Mouse (Mus musculus): ENCODE data around the gene Tkt.
A peak's percentile ranks its signal among the peaks of the same experiment; 100 is the strongest.

Gene Tkt

DNA sequence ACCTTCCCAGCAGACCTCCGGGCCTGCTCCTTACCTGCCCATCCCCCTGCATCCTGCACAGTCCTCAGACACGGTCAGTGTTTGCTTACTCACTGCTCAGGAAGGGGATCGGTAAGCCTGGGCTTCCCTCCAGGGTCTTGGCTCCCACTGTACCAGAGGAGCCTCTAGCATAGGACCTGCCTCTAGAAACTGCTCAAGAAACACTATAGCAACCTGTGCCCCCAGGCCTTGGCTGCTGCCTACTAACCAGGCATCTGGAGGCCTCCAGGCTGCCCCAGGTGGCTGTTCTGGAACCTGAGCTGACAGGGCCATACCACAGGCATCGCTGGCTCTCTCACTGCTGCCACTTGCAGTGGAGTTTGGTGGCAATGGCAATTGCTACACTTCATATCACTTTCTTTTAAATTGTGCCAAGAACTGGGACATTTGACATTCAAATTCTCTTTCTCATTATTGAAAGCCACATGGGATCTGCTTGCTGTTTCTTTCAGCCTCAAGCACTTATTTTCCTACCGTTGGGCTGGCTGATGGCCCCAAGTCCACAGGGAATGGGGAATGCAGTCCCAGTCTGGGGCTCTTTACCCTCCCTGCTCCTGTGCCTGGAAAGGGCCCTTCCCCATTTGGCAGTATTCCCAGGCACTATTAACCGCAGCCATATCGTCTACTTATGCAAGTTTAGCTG, 38.8 kb downstream of the Tkt start:
- DNase-seq, result no peak

DNA sequence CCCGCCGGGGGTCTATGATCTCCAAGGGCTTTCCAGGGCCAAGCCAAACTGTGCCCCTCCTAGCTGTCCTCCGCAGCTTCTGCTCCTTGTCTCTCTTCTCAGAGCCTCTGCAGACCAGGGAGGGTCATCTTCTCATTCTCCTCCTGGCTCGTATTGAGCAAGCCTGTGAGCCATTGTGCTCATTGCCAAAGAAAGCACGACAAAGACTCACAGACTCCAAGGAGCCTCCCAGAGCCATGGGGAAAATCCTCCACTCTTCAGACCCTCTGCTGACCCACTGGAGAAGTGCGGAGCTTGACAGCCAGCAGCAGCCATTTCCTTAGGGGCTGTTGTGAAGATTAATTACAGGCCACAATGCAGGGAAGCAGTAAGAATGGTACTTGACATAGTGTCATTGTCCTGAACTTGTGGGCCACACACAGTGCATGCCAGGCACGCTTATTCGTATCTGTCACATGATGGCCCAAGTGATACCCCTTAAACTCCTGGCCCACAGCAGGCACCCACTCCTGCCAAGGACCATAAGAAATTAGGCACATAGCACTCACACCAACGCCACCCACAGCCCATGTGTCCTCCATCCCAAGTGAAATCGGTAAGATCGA, 42.0 kb downstream of the Tkt start:
- no peak for DNase-seq

DNA sequence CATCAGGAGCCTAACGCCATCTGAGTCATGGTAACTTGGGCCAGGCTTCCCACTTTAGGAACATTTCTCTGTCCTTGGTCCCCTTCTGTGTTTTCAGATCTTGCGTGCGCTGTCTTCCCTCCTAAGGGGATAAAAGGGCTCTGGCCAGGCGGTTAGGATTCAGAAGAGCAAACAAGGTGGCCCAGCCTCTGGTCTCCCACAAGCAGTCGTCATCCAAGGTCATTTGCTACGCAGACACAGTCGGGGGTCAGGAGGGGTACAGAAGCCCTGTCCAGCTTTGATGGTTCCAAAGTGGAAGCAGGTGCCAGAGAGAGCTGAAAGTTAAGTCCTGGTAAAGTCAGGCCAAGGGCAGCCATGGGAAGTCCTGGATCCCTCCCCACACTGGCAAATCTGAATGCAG, 42.8 kb downstream of the Tkt start:
- no peak for DNase-seq

DNA sequence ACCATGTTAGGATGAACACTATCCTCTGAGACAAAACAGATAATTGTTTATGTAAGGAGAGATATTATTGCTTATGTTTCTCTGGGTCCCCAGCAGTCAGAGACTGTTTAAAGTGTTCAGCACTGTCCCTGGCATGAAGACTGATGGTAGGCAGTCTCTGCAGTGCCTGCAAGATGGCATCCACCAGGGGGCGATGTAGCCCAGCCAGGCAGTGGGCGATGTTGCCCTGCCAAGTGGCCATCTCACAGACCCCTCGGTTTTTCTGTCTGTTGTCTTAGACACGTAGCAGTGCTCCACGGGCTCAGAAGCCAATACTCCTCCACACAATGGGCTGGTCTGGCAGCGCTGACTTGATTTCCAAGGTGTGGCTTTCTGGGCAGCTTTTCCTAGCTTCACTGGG, 43.3 kb downstream of the Tkt start:
- DNase-seq, result peak; percentile 76 to 80

DNA sequence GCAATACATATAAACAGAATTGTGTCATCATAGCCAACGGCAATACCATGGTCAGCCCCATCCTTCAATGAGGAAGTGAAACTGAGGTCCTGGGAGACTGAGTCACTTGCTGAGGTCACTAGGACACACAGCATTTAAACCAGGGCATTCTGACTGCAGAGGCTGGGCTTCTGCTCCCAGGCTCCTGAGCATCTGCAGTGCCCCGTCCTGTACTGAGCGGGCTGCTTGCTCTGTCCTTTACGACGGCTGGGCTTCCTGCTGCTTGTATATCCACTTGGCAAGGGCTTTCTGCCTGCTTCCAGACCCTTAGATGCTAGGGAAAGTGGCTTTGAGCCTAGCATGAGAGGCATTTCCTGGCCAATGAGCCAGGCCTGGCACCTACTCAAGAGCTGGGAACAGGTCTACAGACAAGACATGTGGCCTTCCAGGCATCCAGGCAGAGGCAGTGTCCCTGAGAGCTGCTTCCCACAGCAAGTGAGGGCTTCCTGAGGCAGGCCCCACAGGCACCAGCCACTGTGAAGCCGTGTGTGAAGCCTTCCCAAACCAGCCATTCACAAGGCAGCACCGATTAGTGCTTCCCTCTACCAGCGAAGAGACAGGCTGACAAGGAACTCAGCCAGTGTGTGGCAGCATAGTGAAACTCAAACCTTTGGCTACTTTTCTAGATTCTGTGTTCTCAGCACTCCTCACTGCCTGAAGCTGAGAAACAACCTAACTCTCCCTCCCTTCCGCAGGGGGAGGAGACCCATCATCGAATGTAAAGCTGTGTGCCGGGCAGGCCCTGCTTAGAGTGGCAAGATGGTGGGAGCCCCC, 45.3 kb downstream of the Tkt start:
- peak; percentile 62 to 63 for DNase-seq

DNA sequence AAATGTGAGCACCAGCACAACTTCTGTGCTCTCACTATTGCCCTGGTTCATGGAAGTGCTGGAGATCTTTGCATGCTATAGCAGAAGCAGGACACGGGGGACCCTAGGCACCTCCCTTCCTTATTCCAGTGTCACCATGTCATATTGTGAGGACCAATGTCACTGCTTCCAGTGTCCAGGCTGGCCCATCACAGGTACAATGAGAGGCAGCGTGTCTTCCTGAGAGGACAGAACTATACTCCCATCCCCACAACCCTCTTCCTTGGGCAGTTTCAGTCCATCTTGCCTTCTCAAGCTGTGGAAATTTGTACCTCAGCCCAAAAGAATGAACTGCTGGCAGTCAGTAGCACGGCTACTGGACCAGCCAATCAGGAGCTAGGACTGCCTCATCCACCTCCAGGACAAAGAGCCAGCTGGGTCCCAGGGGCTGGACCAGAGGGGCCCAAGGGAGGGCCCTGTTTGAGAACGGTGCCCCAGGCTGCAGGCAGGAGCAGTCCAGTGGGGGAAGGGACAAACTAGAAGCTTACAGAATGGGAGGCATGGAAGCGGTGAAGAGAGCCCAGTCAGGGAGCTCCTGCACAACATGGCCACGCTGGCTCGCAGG, 46.0 kb downstream of the Tkt start:
- no peak for DNase-seq

DNA sequence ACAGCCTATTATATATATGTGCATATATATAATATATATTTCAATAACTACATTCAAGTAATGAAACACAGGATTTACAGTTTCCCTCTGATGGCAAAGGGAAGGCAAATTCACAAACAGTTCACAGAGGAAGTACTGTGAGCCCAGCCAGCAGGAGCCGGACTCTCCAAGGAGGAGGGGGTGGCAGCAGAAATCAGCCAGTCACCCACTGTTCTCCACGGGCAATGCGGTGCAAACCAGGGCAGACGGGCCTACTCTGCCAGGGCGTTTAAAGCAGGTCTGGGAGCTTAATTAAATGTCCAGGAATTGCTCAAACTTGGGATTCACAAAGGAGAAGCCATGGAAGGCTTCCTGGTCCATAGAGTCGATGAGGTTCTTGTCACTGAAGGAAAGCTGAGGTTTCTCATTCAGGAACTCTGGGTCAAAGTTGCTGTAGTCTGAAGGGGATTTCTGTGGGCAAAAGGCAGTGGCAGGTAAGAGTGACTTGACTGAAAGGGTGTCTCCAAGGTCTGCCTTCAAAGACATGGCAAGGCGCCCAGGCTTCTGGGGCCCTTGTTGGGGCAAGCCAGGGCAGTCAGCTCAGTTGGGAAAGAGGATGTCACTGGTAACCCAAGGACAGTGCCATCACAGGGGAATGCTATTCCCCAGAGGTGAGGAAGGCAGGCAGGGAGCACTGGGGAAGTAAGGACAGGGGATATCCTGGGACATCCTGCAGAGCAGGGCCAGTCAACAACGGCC, 47.6 kb downstream of the Tkt start:
- DNase-seq, result no peak

DNA sequence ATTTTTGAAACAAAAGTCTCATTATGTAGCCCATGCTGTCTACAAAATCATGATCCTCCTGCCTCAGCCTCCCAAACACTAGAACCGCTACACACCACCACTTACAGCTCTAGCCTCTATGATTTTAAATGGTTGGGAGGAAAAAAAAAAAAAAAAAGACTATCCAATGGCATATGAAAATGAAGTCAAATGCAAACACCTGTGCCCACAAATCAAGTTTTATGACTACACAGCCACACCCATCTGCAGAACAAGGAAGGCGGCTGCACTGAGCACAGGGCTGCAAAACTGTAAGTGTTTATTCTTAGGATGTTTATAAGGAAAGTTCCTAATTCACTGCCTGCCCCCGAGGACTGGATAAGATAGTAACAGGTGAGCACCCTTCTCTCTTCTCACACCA, 48.2 kb downstream of the Tkt start:
- DNase-seq, result no peak

DNA sequence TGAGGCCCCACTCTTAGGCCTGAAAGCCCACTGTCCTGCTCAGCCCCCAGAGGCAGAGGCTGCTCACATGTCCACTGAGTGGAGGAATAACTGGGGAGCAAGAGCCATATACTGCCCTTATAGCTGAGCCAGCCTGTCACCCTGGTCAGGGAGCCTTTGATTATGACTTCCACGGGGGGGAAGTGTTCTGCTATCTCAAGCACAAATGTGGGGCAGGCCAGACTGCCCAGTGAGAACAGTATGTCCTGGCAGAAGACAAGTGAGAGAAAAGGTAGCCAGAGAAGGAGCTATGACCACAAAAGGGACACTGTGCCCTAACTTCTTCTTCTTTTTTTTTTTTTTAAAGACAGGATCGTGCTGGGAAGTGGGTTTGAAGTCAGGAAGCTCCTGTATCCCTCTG, 49.0 kb downstream of the Tkt start:
- no peak for DNase-seq

DNA sequence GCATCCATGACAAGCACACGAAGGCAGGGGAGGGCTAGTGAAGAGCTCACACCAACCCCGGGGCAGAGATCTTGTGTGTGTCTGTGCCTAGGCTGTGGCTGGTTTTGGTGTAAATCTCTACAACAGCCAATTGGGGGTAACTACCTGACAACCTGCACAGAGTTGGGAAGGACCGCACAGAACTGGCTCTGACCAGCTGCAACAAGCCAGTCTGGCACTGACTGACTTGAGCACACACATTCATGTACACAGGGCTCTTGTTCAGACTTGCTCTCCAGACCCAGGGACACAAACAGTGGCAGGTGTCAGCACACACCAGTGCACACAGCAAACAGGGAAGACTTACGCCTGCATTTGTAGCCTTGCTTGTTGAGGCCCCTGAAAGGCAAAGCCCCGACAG, 58.7 kb downstream of the Tkt start:
- no peak for DNase-seq

DNA sequence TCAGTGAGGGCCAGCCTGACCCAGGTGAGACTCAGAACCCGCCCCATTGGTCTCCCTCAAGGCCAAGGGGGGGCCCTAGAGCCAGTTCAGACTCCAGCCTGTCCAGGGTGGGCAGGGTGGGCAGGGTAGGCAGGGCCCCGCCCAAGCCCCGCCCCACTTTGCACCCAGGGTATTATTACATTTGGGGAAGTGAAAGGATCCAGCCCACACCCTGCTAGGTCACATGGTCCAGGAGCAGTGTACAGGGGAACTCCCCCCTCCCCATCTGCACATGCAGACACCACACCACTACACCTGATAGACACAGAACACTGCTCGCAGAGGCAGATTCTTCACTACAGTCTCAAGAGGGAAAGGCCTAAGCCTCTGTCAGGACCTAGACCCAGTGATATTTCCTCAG, 59.5 kb downstream of the Tkt start:
- no peak for DNase-seq

DNA sequence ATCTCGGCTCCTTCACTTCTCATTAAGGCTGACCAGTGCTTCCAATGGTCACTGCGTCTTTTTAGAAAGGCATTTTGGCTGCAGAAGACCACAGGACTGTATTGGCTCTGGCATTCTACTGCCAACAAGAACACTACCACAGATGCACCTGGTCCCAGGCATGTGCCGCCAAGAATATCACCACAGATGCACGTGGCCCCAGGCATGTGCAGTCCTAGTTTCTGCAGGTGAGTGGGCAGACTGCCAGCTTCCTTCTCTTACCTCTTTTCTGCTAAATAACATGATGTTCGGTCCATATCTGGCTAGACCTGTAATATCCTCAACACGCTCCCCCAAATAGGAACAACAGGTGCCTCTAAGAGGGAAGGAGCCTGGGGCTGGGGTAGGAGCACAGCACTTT, 60.0 kb downstream of the Tkt start:
- peak; percentile 30 to 39 for DNase-seq

DNA sequence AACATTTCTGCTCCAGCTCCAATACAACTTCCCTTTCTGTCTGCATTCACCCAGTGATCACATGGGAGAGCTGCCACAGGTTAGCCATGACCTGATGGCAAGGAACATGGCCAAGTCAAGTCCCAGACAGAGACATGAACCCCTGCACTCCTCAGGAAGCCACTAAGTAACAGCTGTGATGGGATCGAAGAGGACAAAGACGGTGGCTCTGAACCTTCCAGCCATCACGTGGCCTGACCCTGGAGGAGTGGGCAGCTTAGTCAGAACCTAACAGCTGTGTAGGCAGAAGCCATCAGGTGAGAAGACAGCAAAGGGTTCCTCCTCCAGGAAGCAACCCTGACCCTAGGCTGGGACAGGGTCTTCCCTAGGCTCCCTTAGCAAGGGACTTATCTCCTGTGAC, 61.3 kb downstream of the Tkt start:
- no peak for DNase-seq

DNA sequence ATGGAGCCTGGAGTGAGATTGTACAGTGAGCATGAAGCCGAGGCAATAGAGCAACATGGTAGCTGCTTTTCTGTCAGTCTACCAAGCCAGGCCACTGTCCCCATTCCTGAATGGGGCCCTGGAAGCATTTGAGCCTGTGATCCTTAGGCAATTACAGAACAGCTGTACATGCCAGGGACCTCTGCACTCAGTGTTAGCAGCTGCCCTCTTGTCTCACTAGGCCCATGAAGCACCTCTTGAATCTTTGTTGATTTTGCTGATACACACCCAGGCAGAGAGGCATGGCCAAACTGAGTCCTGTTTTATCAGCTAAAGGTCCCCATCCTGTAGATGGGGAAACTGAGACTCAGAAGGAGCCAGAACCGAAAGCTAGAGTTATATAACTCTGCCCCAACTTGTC, 62.1 kb downstream of the Tkt start:
- no peak for DNase-seq

DNA sequence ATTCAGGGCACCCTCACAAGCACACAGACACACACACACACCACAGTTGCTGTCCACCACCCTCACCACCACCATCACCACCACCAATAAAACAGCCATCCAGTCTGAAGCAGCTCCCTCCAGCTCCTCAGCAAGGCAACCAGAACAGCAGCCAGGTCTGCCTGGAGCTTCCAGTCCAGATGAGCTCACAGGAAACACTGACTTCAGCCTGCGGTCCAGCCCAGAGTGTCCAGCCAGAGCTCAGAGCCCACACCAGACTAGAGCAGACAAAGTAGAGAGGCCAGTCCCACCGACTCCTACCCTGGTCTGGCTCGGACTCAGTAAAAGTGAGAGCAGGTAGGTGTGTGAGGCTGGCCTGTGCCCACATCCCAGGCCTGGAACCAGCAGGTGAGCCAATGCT, 62.8 kb downstream of the Tkt start:
- no peak for DNase-seq

DNA sequence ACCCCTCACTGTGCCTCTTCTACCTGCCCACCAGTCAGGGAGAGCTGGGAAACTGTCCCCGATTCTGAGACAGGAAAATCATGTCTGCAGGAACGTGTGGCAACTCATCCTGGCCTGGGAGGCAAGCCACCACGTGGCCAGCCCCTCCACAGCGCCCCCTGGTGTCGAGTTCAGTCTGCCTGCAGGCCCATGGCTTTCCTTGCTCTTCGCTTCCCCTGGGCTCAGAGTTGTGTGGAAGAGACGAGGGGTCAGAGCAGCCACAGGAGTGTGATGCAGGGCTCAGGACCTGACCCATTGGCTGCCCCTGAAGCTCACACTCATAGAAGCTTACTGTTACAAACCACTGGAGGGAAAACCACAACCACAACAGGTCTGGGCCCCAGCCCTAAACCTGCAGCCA, 64.4 kb downstream of the Tkt start:
- peak; percentile 64 to 74 for DNase-seq

DNA sequence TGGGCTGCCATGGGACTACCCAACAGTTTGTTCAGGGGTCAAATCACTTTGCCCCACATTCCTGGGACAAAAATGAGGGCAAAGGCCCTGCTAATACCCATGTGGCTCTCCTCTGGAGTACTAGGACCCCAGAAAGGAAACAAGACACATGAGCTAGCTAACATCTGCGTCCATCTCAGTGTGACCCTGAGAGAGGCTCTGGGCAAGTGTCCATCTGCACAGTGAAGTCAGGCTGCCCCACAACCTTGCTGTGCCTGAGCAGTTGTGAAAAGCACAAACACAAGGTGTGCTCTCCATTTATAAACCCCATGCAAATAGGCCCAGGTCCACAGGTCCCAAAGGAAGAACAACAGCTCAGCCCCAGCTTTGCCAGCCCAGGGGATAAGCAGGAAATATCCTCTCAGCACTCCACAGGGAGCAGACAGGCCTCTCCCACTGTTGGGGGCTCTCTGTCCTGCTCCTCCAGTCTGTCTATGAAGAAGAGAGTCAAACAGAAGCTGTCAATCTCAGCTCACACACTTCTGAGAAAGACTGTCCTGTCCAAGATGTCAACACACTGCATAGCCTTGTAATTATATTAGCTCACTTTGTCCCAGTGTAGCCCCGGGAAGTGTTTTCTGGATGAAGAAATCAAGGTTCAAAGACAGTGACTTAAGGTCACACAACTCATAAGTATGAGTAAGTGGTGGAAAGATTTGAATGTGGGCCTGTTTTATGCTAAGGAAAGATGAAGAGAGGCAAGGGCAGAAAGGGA, 65.0 kb downstream of the Tkt start:
- no peak for DNase-seq

DNA sequence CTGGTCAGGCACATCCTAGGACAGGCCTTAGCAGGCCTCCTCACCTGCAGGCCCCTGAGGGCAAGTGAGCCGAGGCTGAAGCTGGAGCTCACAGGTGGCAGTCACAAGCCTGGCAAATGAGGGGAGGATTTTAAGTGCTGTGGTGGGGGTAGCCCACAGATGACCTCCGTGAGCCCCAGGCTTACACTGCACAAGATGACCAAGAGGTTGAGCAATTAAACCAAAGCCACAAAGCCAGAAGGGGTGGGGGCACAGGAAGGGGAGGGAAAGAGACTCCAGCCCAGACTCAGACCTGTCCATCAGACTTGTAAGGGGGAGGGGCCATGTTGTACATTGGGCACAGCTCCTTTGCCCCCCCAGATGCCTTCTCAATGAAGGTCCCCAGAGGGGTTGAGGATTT, 68.6 kb downstream of the Tkt start:
- DNase-seq, result no peak

DNA sequence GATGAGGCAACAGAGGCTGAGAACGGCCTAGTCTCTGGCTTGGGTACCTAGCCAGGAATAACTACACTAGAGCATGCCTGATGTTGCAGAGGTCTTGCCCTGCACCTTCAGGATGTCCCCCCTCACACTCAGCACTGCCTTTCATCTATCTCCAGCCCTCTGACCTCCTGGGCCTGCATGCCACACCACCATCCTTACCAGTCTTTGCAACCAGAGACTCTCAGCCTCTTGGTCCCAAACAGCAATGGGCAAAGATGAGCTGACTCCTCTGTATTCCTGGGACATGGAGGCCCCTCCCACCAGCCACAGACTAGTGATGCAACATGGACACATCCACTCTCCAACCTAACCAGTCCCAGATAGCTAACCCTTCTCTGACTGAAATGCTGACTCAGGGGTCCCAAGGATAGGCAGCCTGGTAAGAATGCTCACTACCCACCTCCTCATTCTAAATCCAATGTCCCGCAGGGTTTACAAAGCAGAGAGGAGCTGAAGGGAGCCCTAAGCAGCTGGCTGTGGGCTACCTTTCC, 70.7 kb downstream of the Tkt start:
- no peak for DNase-seq

DNA sequence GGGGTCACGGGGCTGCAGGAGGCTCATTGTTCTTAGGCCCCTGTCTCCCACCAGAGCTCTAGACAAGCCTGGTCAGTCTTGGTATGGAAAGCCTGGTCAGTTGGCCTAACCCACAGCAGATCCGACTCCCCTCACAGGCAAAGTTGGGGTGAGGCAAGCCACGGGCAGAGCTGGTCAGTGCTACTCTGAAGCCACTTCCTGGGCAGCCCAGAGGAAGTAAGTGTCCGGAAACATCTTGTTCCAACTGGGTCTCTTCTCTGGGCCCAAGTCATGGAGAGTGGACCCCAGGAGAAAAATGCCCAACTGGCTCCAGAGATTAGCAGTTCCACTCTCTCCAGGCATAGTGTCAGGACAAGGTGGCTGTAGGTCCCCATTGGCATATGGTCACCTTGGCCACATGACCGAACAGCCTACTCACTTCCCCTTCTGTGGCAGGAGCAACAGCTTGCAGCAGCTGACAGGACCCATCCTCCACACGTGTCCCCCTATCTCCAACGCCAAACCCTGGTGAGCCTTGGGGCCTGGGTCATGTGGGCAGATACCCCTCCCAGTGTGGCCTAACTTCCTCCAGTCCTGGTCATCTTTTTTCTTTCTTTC, 71.9 kb downstream of the Tkt start:
- DNase-seq, result peak; percentile 46 to 56

DNA sequence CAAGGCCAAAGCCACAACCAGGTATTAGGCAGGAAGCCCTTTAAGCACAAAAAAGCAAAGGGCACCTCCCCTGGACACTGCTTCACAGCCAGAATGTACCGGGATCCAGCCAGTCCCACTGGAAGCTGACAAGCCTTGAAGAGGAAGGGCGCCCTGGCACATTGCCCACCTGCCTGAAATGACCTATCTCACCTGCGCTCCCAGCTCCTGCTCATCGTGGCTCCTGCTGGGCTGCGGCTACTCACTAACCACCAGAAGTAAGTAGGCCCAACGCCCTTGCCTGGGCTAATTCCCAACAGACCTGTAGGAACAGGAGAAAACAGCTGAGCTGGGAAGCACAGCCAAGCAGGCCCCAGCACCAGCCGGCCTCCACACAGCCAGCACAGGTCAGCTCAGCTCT, 74.0 kb downstream of the Tkt start:
- peak; percentile 35 to 40 for DNase-seq

DNA sequence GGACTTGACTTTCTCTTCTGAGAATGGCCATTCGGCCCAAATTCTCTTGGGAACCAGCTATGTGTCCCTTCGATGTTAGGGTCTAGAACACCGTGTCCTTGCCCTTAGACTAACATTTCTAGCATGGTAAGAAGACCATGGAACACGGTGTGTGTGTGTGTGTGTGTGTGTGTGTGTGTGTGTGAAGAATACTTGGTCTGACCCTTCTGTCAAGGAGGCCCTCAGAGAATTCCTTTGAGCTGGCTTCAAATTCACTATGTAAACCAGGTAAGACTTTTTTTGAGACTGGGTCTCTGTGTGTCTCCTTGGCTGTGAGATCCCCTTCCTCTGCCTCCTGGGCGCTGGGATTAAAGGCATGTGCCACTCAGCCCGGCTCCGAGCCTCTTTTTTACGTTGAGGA, 74.4 kb downstream of the Tkt start:
- no peak for DNase-seq

All from cerebellum, postnatal 36 days (tissue).